Mouse (Mus musculus): ENCODE measurements around the gene Ifitm2. TPM values are rescaled to one million over a fixed set of nuclear protein-coding genes. Genes with fewer than 3 reads are reported as not detected.
"Not testable (repeated sequence)": the region's sequence is repeated elsewhere in the genome, so short reads cannot be mapped to it uniquely, and the experiment has no call there.

Gene Ifitm2
- total RNA-seq (2021): 100 to 1,000 TPM; 130 TPM
- long read RNA-seq, experiment 1, transcript Ifitm2-201 (2 exons, 655 nt): major isoform, 105 of 107 reads
- long read RNA-seq, experiment 1, partial matches to known transcripts: 2 of 107 reads
- long read RNA-seq, experiment 1, other reads (novel, unspliced or antisense): 0 of 107 reads
- long read RNA-seq, experiment 2, transcript Ifitm2-201 (2 exons, 655 nt): major isoform, 95 of 97 reads
- long read RNA-seq, experiment 2, partial matches to known transcripts: 2 of 97 reads
- long read RNA-seq, experiment 2, other reads (novel, unspliced or antisense): 0 of 97 reads

DNA sequence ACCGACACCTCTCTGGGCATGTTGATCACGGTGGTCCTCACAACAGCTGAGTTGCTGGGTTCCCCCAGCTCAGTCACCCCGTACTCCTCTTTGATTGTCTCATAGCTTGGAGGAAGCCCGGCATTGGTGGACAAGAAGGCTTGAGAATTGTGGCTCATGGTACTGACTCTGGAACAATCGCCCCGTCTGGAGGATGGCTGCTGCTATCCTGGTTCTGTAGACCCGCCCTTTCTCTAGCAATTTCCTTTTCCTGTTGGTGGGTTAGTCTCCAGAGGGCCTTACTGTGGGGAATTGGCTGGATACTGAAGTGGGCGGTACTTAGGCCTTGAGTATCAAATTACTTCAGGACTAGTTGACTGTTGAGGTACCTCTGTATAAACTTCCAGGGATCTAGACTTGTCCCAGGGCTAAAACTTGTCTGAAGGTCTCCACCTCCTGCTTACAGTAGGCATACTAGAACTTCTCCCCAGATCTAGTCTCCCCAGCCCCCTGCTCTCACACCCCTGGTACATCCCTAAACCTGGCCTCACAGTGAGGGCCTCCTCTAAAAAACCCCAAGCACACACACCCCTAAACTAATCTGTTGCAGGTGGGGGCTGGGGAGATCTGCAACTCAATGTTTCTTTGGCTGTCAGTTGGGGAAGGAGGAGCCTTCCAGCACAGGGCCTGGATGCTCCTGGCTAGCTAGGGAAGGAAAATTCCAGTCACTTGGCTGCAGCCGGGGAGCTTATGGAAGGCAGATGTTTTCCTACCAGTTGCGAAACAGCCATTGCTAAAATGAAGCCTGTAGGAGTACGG, at the start of gene Ifitm2, which contains the start of gene Gm45717:
TSS of gene Ifitm2 (minus strand) at position 230 of the 798 bp plus-strand sequence.
TSS of gene Gm45717 (minus strand) at position 180 of the 798 bp plus-strand sequence.
- intact Hi-C loops (cut with DNase I): loop anchor here (2.0 to 5.0 kb wide), 2 partner anchors 15 to 49 kb away; partner anchors contain the start of gene Pgghg
- DNase-seq: peak; percentile 80 to 88

DNA sequence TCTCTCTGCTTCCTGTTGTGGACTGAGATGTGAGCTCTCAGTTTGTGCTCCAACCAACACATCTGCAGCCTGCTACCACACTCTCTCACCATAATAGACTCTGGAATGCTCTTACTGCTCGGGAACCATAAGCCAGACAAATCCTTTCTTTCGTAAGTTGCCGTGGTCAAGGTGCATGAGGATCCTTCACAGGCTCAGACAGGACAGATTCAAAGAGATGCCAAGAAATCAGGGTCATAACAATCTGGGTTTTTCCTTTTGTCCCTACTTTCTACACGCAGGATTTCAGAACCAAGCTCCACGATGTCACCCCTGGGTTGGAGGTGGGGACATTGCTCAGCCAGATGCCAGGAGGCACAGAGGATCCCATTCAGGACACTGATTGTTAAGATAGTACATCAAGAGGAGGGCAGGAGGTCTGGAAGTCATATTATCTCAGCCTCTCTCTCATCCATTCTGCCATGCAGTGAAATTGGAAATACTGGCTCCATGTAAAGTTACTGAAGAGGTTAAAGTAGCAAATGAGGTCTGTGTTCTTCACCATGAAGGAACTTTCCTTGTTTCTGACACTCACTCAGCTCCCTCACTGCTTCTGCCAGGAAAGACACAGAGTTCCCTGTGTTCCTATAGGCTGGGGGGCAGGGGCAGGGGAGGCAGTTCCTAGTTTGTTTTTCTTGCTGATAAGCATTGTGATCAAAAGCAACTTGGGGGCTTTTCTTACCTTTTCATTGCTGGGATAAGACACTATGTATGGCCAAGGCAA, 47.6 kb upstream of the Ifitm2 start:
- intact Hi-C loops (cut with DNase I): no loop called here
- no peak for DNase-seq

DNA sequence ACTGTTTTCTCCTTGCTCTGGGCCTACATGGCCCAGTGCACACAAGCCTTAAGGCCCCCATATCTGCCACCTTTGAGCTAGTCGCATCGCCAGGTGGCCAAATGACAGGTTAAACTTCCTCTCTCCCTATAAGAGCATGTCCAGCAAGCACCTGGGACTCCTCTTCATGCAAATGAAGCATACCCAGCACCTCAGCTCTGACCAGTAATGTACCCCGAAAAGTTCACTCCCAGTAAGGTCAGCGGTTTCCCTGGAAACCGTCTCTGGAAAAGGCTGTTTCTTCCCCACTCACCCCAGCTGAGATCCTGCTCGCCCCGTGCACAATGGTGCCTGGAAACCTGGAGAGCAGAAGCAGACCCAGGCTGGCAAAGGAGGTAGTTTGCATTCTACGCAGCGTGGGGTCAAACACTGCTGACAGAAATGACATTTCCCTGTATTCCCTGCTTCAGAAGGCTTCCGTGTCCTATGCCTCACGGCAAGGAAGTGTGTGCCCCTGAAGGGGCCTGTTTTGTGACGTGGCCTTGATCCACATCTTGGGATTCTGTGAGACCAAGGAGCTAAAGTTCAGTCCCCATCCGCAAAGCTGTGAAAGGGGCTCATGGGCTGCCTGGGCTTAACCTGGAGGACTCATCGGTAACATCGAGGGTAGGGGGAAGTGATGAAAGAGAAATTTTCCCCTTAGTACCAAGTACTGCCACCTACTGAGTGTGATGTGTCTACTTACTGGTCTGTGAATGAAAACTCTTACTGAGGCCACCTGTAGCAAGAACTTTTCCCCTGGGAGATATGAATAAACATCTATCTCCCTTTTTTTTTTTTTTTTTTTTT, 45.3 kb upstream of the Ifitm2 start:
- intact Hi-C loops (cut with DNase I): no loop called here
- DNase-seq: no peak

DNA sequence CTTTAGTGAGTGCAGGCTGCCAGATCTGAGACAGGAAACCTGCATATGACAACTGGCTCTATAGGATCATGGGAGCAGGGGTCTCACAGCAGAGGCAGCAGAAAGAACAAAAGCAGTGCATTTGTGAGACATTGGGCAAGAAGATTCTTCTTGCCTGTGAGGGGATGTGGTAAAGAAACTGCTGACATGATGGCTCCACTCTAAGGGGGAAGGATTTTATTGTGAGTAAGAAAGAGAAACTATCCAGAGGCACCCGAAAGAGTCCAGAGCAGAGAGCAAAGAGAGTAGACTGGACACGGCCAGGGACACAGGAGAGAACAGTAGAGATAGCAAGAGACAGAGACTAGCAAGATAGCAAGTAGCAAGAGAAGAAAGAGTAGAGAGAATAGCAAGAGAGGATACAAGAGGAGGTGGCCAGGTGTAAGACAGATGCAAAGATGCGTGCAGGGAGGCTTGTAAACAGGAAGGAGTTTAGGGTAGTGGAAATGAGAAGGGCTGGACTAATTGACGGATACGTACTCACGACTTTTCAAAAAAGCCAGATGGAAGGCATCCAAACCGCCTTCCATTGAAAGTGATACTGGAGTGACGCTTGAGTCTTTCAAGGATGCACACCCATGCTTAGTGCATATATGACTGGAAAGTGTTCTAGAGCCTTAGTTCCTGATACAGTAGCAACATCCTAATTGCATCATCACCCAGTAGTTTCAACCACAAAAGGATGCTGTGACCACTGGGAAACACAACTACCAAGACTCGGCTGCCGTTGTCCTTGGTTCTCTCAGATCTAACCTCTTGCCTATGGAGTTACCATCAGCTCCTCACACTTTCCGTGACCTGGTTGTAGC, 43.3 kb upstream of the Ifitm2 start:
- intact Hi-C loops (cut with DNase I): no loop called here
- DNase-seq: no peak

DNA sequence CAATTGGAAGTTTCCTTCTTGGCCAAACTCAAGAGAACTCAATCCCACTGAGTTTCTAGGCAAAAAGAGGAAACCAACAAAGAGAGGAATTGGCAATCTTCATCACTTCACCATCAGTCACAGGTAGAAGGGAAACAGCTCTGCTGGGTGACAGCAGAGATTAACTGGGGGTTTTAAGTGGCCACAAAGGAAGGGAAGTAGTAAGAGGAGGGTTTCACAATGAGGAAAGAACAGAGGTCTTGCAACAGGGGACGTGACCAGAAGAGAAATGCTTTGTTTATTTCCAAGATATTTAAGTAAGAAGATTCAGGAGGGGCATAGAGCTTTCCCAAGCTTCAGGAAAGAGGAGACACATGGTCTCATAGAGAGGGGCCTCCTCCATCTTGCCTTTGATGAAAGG, 42.0 kb upstream of the Ifitm2 start:
- no peak for DNase-seq
- intact Hi-C loops (cut with DNase I): no loop called here

DNA sequence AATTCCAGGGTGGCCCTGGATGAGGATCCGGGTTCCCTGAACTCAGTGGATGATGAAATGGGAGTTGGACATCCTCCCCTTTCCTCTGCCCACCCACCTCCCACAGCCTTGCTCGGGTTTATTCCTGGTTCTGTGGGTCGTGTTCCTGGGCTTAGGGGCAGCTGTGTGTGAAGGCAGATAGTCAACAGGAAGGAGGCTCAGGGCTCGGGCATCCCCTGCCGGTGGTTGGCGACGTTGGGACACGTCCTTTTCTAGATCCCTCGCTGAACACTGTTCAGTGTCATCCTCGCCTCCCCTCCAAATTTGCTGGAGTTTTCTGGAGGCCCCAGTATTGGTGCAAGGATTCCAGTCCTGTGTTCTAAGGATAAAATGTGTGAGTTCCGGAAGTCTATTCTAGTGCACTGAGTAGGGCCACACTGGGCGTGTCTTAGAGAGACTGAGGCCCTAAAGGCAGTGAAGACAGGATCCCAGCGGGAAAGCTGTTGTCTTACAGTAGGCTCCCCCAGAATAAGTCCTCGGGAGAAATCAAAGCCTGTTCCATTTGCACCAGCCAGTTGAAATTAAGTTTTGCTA, 35.4 kb upstream of the Ifitm2 start:
- intact Hi-C loops (cut with DNase I): no loop called here

DNA sequence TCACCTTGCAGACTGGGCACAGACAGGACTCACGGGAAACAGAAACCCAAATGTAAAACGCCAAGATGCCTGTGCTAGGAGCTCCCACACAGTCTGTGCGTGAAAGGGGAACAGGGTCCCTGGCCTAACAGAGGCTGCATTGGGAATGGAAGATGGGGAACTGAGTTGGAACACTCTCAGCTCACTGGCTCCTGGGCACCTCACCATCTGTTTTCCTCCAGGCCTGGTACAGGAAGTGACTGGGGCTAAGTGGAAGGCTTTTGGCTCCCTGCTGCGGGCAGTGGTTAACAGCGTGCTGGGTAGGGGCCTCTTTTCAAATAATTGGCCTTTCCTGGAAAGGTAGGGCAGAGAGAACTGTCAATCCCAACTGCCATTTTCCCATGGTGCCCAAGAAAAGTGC, 34.8 kb upstream of the Ifitm2 start:
- intact Hi-C loops (cut with DNase I): no loop called here

More for the DNA sequence above, 35.4 kb upstream of the Ifitm2 start:
- DNase-seq: no peak

DNA sequence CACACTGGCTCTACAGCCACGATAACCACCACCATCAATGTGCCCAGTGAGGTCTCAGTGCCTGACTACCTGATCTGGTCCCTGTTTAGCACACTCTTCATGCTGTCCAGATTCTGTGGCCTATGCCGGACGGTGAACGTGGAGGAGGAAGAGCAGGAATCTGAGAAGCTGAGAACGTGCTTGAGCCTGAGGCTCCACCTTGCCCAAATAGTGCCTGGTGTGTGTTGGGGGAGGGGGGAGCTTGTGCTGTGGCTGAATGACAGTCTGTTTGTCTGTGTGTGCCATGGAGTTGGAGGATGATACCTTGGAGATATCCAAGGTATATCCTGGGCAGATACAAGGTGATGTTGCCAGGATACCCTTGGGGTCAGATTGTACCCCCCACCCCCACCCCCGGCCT, 34.4 kb upstream of the Ifitm2 start:
- no peak for DNase-seq
- intact Hi-C loops (cut with DNase I): no loop called here

More for the DNA sequence above, 34.8 kb upstream of the Ifitm2 start:
- DNase-seq: no peak

DNA sequence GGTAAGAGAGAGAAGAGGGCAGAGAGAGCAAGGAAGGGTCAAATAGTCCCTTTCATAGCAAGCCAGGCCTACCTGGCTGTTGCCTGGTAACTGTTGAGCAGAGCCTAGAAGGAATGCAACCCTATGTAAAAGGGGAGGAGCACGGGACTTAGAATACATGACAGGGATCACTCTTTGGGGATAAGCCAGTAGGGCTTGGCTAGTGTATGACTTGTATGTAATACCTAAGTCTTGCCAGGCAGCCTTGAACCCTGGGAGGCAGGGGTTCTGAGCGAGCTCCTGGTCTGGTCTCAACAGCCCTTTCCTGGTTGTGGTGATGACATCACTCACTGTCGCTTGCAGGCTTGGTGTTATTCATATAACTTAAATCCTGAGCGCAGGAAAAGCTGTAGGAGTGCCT, 33.2 kb upstream of the Ifitm2 start:
- intact Hi-C loops (cut with DNase I): no loop called here
- DNase-seq: no peak

DNA sequence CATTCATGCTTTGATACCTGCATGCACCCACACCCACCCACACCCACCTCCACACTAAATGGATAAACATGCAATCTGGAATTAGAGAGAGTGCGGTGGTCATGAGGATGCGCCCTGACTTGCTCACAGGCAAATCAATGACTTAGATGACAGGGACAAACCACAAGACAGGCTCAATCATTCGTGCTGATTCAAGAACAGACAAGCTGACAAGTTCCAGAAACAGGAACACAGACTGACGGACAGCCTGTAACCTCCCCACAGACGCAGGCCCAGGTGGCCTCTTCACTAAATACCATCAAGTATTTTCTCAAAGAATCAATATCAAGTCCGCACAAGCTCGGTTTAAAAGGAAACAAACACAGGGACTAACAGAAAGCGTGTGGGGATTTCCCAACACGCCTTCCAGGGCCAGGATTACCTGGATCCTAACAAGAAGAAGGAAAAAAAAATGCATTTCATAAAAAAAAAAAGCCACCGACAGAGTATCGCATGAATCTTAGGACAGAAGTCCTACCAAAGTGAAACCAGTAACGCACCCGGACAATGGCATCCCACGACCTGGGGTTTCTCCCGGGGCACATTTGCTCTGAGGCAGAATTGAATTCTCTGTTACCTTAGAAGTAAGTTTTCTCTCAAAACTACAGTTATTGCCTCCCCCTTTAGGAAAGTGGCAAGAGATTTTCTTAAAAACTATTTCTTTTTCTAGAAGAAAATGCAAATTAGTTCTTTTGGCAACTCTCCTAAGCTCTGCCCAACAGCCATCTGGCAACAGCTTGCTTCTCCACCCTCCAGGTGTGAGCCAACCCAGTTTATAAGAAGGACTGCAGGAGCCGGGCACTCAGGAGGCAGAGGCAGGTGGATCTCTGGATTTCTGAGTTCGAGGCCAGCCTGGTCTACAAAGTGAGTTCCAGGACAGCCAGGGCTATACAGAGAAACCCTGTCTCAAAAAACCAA, 31.7 kb upstream of the Ifitm2 start:
- intact Hi-C loops (cut with DNase I): no loop called here
- DNase-seq: no peak

DNA sequence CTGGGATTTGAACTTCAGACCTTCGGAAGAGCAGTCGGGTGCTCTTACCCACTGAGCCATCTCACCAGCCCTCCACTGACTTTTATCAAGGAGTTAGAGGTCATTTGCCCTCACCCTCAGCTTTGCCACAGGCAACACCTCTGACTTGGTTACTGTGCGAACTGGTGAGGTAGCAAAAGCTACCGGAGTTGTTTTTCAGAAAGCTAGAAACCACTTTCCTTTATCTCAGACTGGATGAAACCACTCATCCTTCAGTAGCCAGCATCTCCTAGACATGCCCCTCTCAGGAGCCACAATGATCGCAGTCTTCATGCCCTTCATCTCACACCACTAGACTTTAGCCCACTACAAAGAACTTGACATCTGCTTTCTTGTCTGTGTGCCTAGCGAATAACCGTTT, 27.2 kb upstream of the Ifitm2 start:
- no peak for DNase-seq
- intact Hi-C loops (cut with DNase I): no loop called here

DNA sequence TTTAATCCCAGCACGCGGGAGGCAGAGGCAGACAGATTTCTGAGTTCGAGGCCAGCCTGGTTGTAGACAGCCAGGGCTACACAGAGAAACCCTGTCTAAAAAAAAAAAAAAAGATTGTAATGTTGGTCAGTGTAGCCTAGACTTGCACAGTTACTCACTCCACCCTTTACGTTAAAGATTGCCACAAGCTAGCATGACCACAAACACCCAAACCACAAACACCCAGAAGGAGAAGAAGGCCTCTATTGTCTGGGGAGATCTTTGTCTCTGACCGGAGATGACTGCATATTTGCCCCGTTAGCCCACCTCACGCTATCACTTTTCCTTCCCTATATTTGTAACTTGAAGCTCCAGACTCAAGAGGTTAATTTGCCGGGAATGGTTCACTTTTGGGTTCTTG, 25.9 kb upstream of the Ifitm2 start:
- intact Hi-C loops (cut with DNase I): no loop called here

DNA sequence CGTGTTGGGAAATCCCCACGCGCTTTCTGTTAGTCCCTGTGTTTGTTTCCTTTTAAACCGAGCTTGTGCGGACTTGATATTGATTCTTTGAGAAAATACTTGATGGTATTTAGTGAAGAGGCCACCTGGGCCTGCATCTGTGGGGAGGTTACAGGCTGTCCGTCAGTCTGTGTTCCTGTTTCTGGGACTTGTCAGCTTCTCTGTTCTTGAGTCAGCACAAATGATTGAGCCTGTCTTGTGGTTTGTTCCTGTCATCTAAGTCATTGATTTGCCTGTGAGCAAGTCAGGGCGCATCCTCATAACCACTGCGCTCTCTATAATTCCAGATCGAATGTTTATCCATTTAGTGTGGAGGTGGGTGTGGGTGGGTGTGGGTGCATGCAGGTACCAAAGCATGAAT, 20.9 kb upstream of the Ifitm2 start:
- intact Hi-C loops (cut with DNase I); DNase-seq: not testable (repeated sequence)

More for the DNA sequence above, 25.9 kb upstream of the Ifitm2 start:
- no peak for DNase-seq

DNA sequence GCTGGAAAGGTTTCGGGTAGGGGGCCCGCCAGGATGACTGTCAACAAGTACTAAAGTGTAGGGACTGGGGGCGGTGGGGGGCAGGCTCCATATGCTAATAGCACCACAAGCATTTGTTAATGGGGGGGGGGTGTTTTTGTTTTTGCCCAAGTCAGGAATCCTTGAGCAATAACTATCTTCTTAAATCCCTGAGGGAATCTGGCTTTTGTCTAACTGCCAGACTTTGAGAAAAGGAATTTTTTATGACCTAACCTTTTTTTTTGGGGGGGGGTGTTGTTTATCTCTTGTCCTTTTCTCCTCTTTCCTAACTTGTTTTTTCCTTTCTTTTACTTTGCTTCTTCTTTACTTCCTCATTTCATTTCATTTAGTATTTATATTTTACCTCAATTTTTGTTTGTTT, 19.7 kb upstream of the Ifitm2 start:
- DNase-seq: no peak
- intact Hi-C loops (cut with DNase I): no loop called here

DNA sequence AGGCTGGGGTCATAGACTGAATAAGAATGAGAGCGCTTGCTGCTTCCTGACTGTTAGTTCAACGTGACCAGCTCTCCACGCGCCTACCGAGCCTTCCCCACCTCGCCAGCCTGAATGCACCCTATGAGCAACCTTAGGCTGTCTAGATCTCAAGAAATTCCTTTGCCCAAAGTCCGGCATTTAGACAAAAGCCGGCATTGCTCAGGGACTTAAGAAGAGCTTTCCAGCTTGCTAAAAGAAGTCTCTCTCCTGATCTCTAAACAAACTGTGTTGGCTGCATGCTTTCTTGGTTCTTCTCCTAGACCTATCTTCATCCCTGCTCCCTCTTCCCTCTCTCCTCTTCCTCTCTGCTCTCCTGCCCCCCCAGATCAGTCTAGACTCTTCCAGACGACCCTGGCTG, 19.2 kb upstream of the Ifitm2 start:
- no peak for DNase-seq

DNA sequence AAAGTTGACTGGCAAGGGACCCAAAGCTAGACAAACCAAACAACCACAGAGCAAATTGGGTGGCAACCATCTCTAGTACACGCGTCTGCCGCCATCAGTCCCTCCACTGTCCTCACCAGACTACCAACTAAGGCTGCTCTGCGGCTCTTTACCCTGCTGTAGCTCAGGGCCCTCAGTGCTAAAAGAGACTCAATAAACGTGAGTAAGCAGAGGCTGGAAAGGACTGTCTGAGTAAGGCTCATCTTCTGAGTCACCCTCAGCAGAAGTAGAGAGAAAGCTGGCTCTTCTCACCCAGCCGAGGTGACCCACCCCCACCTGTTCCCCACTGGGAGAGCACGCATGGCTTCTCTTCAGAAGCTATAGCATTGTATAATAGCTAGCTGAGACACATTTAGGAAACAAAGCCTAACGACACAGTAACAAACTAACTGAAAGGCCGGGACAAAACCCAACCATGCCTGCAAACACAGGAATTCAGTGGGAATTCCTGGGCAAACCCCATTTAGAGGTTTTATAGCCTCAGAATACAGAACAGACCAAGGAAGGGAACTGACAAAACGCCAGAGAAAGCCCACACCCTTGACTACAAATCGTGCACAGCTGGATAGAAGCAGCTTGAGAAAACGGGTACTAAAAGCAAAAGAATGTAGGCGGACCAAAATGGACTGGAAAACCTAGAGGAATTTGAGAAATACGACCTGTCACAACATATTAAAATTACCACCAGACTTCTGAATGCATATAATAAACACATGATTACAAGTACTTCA, 17.8 kb upstream of the Ifitm2 start:
- DNase-seq: no peak
- intact Hi-C loops (cut with DNase I): loop anchor here (5.0 kb wide), 1 partner anchor 34 kb away; no protein-coding TSS in a partner anchor

More for the DNA sequence above, 19.2 kb upstream of the Ifitm2 start:
- intact Hi-C loops (cut with DNase I): loop anchor here (5.0 kb wide), 1 partner anchor 32 kb away; no protein-coding TSS in a partner anchor
